Mouse (Mus musculus) lung, embryonic 15.5 days (tissue): ENCODE measurements at regions not wholly inside any gene's neighbourhood (a gene's known extent, or its start where the extent isn't known, plus 50 kb on each side); places are given as distances from the start of the nearest gene placed in this dataset.

Experiments used
- ATAC-seq: fragments of 200-750 bp; cut with Nextera tagmentation; 2 replicates; pipeline ENCODE4 v1.8.0; 2017; ENCODE audit warnings: moderate number of reproducible peaks, borderline replicate concordance; ENCODE audit not compliant: low FRiP score, low TSS enrichment; ENCODE audit errors: extremely low read depth
- H3K27ac ChIP-seq: fragments of 300-500 bp; sonication (generic); 2 replicates; pipeline ENCODE4 v1.5.1; 2015; ENCODE audit warnings: moderate library complexity, mild to moderate bottlenecking, inconsistent platforms
- H3K27me3 ChIP-seq: fragments of 300-500 bp; sonication (generic); 2 replicates; pipeline ENCODE4 v1.6.1; 2015; ENCODE audit warnings: inconsistent platforms
- H3K36me3 ChIP-seq: fragments of 300-500 bp; sonication (generic); 2 replicates; pipeline ENCODE4 v1.6.1; 2015; ENCODE audit warnings: inconsistent platforms
- H3K4me1 ChIP-seq: fragments of 300-500 bp; sonication (generic); 2 replicates; pipeline ENCODE4 v1.6.1; 2015; ENCODE audit warnings: inconsistent platforms
- H3K4me2 ChIP-seq: fragments of 300-500 bp; sonication (generic); 2 replicates; pipeline ENCODE4 v1.6.1; 2015; ENCODE audit warnings: inconsistent platforms, mild to moderate bottlenecking, moderate library complexity
- H3K4me3 ChIP-seq: fragments of 300-500 bp; sonication (generic); 2 replicates; pipeline ENCODE4 v1.5.1; 2015; ENCODE audit warnings: mild to moderate bottlenecking, inconsistent platforms
- H3K9ac ChIP-seq: fragments of 300-500 bp; sonication (generic); 2 replicates; pipeline ENCODE4 v1.6.1; 2015; ENCODE audit warnings: inconsistent platforms
- H3K9me3 ChIP-seq: fragments of 300-500 bp; sonication (generic); 2 replicates; pipeline ENCODE4 v1.6.1; 2016; ENCODE audit warnings: inconsistent platforms
- WGBS: fragments of 180-500 bp; shearing (Covaris S2); methylation state at CpG from one replicate; pipeline ENCODE4 v1.1.7; 2015; 5-methylcytosine and 5-hydroxymethylcytosine counted together

- ATAC-seq, result no peak
- H3K4me2 ChIP-seq, result no peak overlapping the region
- H3K36me3 ChIP-seq, result no peaks in the 10 kb centered on the region
- no peaks in the 10 kb centered on the region for H3K4me1 ChIP-seq
- no peak overlapping the region for H3K27ac ChIP-seq
- no peaks in the 10 kb centered on the region for H3K9me3 ChIP-seq
- no peak overlapping the region for H3K4me3 ChIP-seq
- no peaks in the 10 kb centered on the region for H3K27me3 ChIP-seq
- no peak overlapping the region for H3K9ac ChIP-seq
- 84% methylated on average over 4 of the region's 4 CpGs for WGBS
These were observed 286.5 kb downstream of the Rpl36a-ps1 start for GRCm38 (mm10) chr14:98707574-98707973.

GRCm38 (mm10) chr14:98703289-98703688, 290.8 kb downstream of the Rpl36a-ps1 start:
- Histone ChIP-seq H3K36me3 (no peaks in the 10 kb centered on the region), H3K4me3 (no peak overlapping the region), H3K9ac (no peak overlapping the region), H3K9me3 (no peaks in the 10 kb centered on the region), H3K4me2 (no peak overlapping the region), H3K27ac (no peak overlapping the region), H3K27me3 (no peaks in the 10 kb centered on the region), H3K4me1 (no peaks in the 10 kb centered on the region)
- no peak for ATAC-seq
- 68% methylated on average over 6 of the region's 6 CpGs for WGBS

DNA sequence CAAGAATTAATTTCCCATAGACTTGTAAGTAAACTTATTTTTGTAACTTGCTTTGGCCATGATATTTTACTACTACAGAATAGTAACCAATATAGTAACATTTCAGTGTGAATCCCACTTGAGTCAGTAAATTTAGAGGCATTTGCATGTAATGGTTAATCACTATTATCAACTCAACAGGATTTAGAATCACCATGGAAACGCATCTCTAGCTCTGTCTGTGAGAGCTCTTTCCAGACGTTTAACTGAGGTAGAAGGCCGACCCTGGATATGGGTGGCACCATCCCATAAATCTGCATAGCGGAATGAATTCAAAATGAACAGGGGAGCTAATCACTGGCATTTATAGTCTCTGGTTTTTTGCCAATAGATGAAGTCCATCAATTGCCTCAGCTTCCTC, 337.6 kb downstream of the Rpl36a-ps1 start:
- no peak for ATAC-seq
- no peak overlapping the region for H3K4me2 ChIP-seq
- H3K36me3 ChIP-seq, result no peaks in the 10 kb centered on the region
- no peak overlapping the region for H3K27ac ChIP-seq
- no peaks in the 10 kb centered on the region for H3K27me3 ChIP-seq
- 72% methylated on average over 4 of the region's 4 CpGs for WGBS
- H3K9me3 ChIP-seq, result no peaks in the 10 kb centered on the region
- H3K4me3 ChIP-seq, result no peak overlapping the region
- H3K4me1 ChIP-seq, result no peaks in the 10 kb centered on the region
- no peak overlapping the region for H3K9ac ChIP-seq

- H3K27ac ChIP-seq, result no peak overlapping the region
- 72% methylated on average over 6 of the region's 6 CpGs for WGBS
- no peak overlapping the region for H3K4me2 ChIP-seq
- no peak for ATAC-seq
- H3K27me3 ChIP-seq, result no peaks in the 10 kb centered on the region
- H3K36me3 ChIP-seq, result no peaks in the 10 kb centered on the region
- H3K9me3 ChIP-seq, result no peaks in the 10 kb centered on the region
- no peaks in the 10 kb centered on the region for H3K4me1 ChIP-seq
- H3K4me3 ChIP-seq, result no peak overlapping the region
- H3K9ac ChIP-seq, result no peak overlapping the region
These were observed 339.8 kb downstream of the Rpl36a-ps1 start for GRCm38 (mm10) chr14:98654191-98654809.

DNA sequence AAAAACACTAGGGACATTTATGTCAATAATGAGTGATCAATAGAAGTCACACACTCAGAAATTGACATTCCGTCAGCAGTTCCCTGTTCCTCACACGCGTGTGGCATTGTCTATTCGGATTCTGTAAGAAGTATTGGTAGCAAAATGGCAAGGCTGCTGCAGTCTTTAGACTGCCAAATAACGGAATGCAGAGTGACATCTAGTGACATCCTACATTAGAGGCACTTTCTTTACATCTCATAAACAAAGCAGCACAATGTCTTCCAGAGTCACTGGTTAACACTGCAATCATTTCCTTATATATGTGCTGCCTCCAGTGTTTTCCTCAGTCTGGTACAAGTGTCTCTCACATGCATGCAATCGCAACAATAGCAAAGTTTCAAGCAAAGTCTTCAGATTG, 342.9 kb downstream of the Rpl36a-ps1 start:
- Histone ChIP-seq H3K9ac (no peak overlapping the region), H3K36me3 (no peaks in the 10 kb centered on the region), H3K4me1 (no peaks in the 10 kb centered on the region), H3K9me3 (no peaks in the 10 kb centered on the region), H3K27me3 (no peaks in the 10 kb centered on the region), H3K4me2 (no peak overlapping the region), H3K4me3 (no peak overlapping the region), H3K27ac (no peak overlapping the region)
- WGBS, result 62% methylated on average over 6 of the region's 6 CpGs
- peak; percentile 72; the same call in 1 of the 2 replicates for ATAC-seq

DNA sequence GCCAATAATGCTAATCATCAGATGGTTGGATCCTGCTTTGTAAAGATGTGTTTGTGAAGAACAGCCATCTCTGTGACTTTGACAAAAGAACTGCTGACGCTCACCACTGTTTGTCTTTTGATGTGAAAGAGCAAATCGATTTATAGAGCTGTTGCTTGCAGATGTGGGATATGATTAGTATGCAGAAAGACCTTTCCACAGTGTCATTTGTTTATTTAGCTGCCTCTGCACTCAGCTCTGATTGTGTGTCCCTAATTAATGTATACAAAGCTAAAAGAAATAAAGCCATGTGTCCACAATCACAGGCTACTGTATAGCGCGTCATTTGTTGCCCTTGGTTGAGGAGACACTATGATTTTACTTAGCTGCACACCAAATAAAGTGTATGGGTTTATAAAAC, 343.6 kb downstream of the Rpl36a-ps1 start:
- H3K4me2 ChIP-seq, result no peak overlapping the region
- 48% methylated on average over 4 of the region's 4 CpGs for whole genome bisulfite sequencing
- no peak overlapping the region for H3K4me3 ChIP-seq
- H3K9ac ChIP-seq, result no peak overlapping the region
- no peaks in the 10 kb centered on the region for H3K27me3 ChIP-seq
- peak; percentile 86; the same call in 1 of the 2 replicates for ATAC-seq
- H3K36me3 ChIP-seq, result no peaks in the 10 kb centered on the region
- H3K9me3 ChIP-seq, result no peaks in the 10 kb centered on the region
- no peaks in the 10 kb centered on the region for H3K4me1 ChIP-seq
- no peak overlapping the region for H3K27ac ChIP-seq

DNA sequence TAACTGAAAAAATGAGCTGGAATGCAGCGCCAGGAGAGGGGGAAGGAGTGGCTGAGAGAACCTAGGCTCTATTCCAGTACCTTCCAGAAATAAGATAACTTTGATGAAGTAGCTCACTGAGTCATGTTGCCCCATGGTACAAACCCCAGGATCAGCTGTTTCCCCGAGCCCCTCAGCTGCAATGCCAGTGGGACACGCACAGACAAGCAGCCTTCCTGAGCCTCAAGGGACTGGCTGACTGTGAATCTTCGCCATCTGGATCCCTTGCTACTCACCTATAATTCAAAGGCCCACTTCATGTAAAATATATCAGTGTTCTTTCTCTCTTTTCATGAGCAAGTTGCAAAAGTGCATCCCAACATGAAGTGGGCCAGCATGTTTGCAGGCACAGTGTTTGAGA, 346.5 kb downstream of the Rpl36a-ps1 start:
- H3K27ac ChIP-seq, result no peak overlapping the region
- H3K4me2 ChIP-seq, result no peak overlapping the region
- WGBS, result 79% methylated on average over 4 of the region's 4 CpGs
- ATAC-seq, result no peak
- H3K4me1 ChIP-seq, result no peaks in the 10 kb centered on the region
- H3K4me3 ChIP-seq, result no peak overlapping the region
- H3K9ac ChIP-seq, result no peak overlapping the region
- H3K36me3 ChIP-seq, result no peaks in the 10 kb centered on the region
- no peaks in the 10 kb centered on the region for H3K27me3 ChIP-seq
- H3K9me3 ChIP-seq, result no peaks in the 10 kb centered on the region

GRCm38 (mm10) chr14:98643756-98644155, 350.4 kb downstream of the Rpl36a-ps1 start:
- Histone ChIP-seq H3K4me2 (no peak overlapping the region), H3K9me3 (no peaks in the 10 kb centered on the region), H3K9ac (no peak overlapping the region), H3K4me1 (no peaks in the 10 kb centered on the region), H3K4me3 (no peak overlapping the region), H3K36me3 (no peaks in the 10 kb centered on the region), H3K27me3 (no peaks in the 10 kb centered on the region), H3K27ac (no peak overlapping the region)
- ATAC-seq, result no peak
- WGBS, result 59% methylated on average over 1 of the region's 1 CpGs

- H3K9me3 ChIP-seq, result no peaks in the 10 kb centered on the region
- no peaks in the 10 kb centered on the region for H3K27me3 ChIP-seq
- H3K36me3 ChIP-seq, result no peaks in the 10 kb centered on the region
- H3K4me3 ChIP-seq, result no peak overlapping the region
- H3K4me2 ChIP-seq, result no peak overlapping the region
- H3K9ac ChIP-seq, result no peak overlapping the region
- 62% methylated on average over 4 of the region's 4 CpGs for WGBS
- no peak overlapping the region for H3K27ac ChIP-seq
- no peaks in the 10 kb centered on the region for H3K4me1 ChIP-seq
- no peak for ATAC-seq
These were observed 351.3 kb downstream of the Rpl36a-ps1 start for GRCm38 (mm10) chr14:98642661-98643331.

DNA sequence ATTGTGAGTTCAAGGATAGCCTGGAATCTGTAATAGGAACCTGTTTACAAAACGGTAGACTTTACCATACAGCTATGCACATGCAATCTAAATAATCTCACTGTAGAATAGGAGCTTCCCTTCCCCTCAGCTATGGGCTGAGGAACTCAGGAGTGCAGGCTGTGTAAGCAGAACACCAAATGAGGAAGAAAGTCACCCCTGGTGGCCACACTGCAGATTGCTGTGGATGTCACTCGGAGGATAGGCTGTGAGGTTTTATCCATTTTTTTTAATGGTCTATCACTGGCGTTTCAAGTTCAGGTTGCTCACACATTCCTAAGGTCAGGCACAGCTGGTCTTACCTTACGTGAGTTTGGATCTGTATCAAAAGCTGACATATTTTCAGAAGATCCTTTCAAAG, 365.1 kb downstream of the Rpl36a-ps1 start:
- no peaks in the 10 kb centered on the region for H3K36me3 ChIP-seq
- 0 out of 2 replicates have a peak, but pooled peaks cover 3% of the 10 kb centered on the region for H3K4me1 ChIP-seq
- H3K4me2 ChIP-seq, result no peak overlapping the region
- ATAC-seq, result no peak
- 66% methylated on average over 4 of the region's 4 CpGs for WGBS
- H3K27me3 ChIP-seq, result no peaks in the 10 kb centered on the region
- no peaks in the 10 kb centered on the region for H3K9me3 ChIP-seq
- no peak overlapping the region for H3K27ac ChIP-seq
- H3K9ac ChIP-seq, result no peak overlapping the region
- H3K4me3 ChIP-seq, result no peak overlapping the region

DNA sequence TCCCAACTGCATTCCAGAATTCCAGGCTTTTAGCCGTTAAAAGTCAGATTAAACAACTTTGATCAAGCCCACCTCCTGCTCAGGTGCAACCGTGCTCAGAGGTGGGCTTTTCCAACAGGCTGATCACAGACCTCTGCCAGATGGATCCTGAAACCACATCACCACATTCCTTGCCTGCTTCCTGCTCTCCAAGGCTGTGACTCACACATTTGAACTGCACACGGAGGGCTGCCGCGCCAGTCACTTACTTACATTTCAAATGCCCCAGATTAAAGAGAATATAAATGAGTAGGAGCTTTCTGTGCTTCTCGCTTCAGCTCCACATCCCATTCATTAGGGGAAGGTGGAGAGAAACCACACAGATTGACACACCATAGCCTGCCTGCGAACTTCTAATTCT, 367.6 kb downstream of the Rpl36a-ps1 start:
- no peak overlapping the region for H3K4me2 ChIP-seq
- H3K9me3 ChIP-seq, result no peaks in the 10 kb centered on the region
- H3K4me1 ChIP-seq, result 0 out of 2 replicates have a peak, but pooled peaks cover 3% of the 10 kb centered on the region
- peak overlapping the region; percentile 2; the same call in 1 of the 2 replicates for H3K27ac ChIP-seq
- H3K9ac ChIP-seq, result no peak overlapping the region
- H3K4me3 ChIP-seq, result no peak overlapping the region
- no peaks in the 10 kb centered on the region for H3K27me3 ChIP-seq
- WGBS, result 35% methylated on average over 7 of the region's 7 CpGs
- ATAC-seq, result peak; percentile 62; the same call in 1 of the 2 replicates
- H3K36me3 ChIP-seq, result no peaks in the 10 kb centered on the region

GRCm38 (mm10) chr14:98625867-98626266, 368.3 kb downstream of the Rpl36a-ps1 start:
- no peaks in the 10 kb centered on the region for H3K36me3 ChIP-seq
- no peak overlapping the region for H3K4me3 ChIP-seq
- 0 out of 2 replicates have a peak, but pooled peaks cover 3% of the 10 kb centered on the region for H3K4me1 ChIP-seq
- H3K9me3 ChIP-seq, result no peaks in the 10 kb centered on the region
- no peak for ATAC-seq
- no peak overlapping the region for H3K9ac ChIP-seq
- H3K4me2 ChIP-seq, result no peak overlapping the region
- no peak overlapping the region for H3K27ac ChIP-seq
- H3K27me3 ChIP-seq, result no peaks in the 10 kb centered on the region
- 78% methylated on average over 4 of the region's 4 CpGs for WGBS
